Mouse (Mus musculus) embryonic stem cell, embryonic (primary cell): ENCODE data around the gene Met.

Experiments
- CTCF ChIA-PET, 4 experiments: fragments of 300-600 bp in 2 of 4; fragments of 350-600 bp in 2 of 4; sonication (Branson Sonifier 250); formaldehyde crosslinking; loops; one replicate each; lab custom pipeline; 2022; ENCODE audit warnings: inconsistent platforms in 2 of 4; lab: Charles Lee
- POLR2A ChIA-PET, 4 experiments: fragments of 300-600 bp in 2 of 4; fragments of 350-600 bp in 2 of 4; sonication (Branson Sonifier 250); formaldehyde crosslinking; loops; one replicate each; lab custom pipeline; 2022; ENCODE audit warnings: antibody characterized with exemption in 4 of 4, inconsistent platforms in 1 of 4; lab: Charles Lee

Met gene

GRCm38 (mm10) chr6:17485244-17485643 lies 21.6 kb downstream of the Met start:
- CTCF ChIA-PET, result no interaction called here
- POLR2A ChIA-PET, result interaction anchor here in 1 of 4 experiments (0.6 kb wide), 1 partner anchor 48 kb away, joined by 3 read pairs; no protein-coding TSS in a partner anchor

GRCm38 (mm10) chr6:17485782-17486181 lies 22.2 kb downstream of the Met start:
- CTCF ChIA-PET, result no interaction called here
- POLR2A ChIA-PET, result interaction anchor here in 1 of 4 experiments (0.6 kb wide), 1 partner anchor 47 kb away, joined by 3 read pairs; no protein-coding TSS in a partner anchor

DNA sequence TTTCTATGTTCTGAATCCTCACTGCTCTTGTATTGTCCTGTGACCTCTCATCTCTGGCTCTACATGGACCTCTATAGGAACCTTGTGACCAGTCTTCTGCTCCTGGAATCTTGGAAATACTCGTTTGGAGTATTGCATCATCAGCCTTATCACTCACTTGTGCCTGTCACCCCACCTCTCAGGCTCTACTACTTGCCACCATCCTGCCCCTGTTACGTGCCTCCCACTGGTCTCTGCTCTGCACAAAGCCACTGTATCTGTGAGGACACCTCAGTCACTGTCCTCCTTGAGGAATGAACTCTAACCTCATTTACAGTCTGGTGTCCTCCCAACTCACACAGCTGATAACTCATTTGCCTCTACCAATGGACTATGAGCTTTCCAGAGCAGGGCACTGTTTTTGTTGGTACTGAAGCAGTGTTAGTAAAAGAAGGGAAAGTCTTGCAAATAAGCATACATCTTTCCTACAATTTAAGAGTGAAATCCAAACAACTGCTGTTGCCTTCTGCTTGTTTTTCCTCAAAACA lies 24.8 kb downstream of the Met start:
- ChIA-PET CTCF (no interaction called here), POLR2A (interaction anchor here in 1 of 4 experiments (0.6 kb wide), 1 partner anchor 277 kb away, joined by 5 read pairs; no protein-coding TSS in a partner anchor)

- CTCF ChIA-PET, result no interaction called here
- POLR2A ChIA-PET, result interaction anchor here in 1 of 4 experiments (1.1 kb wide), 1 partner anchor 10 kb away, joined by 4 read pairs; no protein-coding TSS in a partner anchor
Observed at GRCm38 (mm10) chr6:17490786-17491185, 27.2 kb downstream of the Met start.

- CTCF ChIA-PET, result no interaction called here
- POLR2A ChIA-PET, result no interaction called here
Observed at GRCm38 (mm10) chr6:17491502-17491901, 27.9 kb downstream of the Met start.

GRCm38 (mm10) chr6:17492062-17492461 lies 28.5 kb downstream of the Met start:
- CTCF ChIA-PET, result interaction anchor here in 2 of 4 experiments (0.6 to 0.7 kb wide), 2 partner anchors 72 to 390 kb away, joined by 3 to 4 read pairs; no protein-coding TSS in a partner anchor
- POLR2A ChIA-PET, result interaction anchor here in 1 of 4 experiments (0.6 kb wide), 1 partner anchor 280 kb away, joined by 3 read pairs; no protein-coding TSS in a partner anchor

DNA sequence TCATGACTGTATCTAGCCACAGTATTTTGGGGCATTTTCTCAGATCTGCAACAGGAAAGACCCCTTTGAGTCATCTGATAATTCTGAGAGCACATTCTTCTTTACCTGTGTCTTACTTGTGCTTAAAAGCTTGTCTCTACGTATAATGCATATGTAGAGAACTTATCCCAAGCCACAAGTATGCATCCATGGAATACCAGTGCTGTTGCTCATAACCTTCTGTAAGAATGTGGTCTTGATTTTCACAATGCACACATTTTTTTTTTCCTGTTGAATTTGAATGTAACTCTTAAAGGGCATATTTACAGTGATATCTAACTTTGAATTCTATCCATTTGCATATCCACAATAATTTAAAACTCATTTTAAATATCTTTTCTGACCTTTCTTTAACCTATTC lies 31.8 kb downstream of the Met start:
- ChIA-PET POLR2A (no interaction called here), CTCF (no interaction called here)

GRCm38 (mm10) chr6:17497366-17497765 lies 33.8 kb downstream of the Met start:
- POLR2A ChIA-PET, result no interaction called here
- CTCF ChIA-PET, result no interaction called here

DNA sequence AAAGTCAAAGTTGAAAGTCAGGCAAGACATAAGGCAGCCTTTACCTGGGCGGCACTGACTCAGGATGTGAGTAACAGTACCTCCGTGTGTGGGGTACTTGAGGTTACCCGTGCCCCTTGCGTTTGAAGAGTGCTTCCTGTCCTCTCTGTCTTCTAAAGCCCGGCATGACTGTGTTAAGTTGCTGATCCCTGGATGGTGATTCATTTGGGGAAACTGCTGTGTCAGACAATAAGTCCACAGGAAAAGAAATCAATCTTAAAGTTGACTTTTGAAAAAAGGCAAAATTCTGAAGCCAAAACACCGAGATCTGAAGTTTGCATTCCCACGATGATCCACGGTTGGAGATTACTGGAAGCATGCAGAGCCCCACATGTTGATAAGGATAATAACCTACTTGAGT lies 35.2 kb downstream of the Met start:
- ChIA-PET POLR2A (no interaction called here), CTCF (no interaction called here)

- POLR2A ChIA-PET, result interaction anchor here in 1 of 4 experiments (1.1 kb wide), 1 partner anchor 37 kb away, joined by 3 read pairs; no protein-coding TSS in a partner anchor
- CTCF ChIA-PET, result interaction anchor here in 1 of 4 experiments (0.7 kb wide), 1 partner anchor 1031 kb away, joined by 4 read pairs; no protein-coding TSS in a partner anchor
Observed at GRCm38 (mm10) chr6:17501440-17501839, 37.8 kb downstream of the Met start.

DNA sequence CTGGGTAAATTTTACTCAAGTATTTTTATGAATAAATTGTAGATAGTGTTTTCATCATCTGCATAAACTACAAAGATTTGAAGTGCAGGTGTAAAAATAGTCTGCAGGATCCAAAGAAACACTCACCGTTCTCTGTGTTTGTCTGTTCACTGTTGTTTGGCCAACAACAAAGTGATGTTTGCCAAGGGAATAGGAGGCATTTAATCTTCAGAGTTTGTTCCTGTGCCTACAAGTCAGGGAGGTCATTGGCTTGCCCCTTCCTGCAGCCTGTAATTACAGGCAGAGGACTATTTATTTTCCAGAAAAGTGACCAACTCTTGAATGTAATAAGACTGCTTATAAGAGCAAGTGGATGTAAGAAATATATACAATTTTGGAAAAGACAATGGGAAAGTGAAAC lies 38.7 kb downstream of the Met start:
- ChIA-PET POLR2A (no interaction called here), CTCF (no interaction called here)

- CTCF ChIA-PET, result no interaction called here
- POLR2A ChIA-PET, result no interaction called here
Observed at GRCm38 (mm10) chr6:17503724-17504123, 40.1 kb downstream of the Met start.

DNA sequence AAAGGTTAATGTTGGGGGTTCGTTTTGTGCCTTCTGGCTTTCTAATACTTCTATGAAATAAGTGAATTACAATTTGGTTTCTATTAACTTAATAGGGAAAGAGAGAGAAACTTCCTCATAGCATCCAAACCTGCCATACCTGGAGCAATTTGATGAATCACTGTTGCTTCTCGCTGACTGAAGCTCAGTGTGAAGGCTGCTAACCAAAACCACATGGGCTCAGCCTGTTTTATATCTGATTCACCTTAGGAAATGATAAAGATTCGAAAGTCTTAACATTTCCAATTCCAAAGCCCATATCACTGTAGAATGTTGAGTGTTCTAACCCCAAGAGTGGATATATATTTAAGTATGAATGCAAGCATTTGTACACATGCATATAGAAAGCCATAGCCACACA lies 41.9 kb downstream of the Met start:
- CTCF ChIA-PET, result no interaction called here
- POLR2A ChIA-PET, result no interaction called here

DNA sequence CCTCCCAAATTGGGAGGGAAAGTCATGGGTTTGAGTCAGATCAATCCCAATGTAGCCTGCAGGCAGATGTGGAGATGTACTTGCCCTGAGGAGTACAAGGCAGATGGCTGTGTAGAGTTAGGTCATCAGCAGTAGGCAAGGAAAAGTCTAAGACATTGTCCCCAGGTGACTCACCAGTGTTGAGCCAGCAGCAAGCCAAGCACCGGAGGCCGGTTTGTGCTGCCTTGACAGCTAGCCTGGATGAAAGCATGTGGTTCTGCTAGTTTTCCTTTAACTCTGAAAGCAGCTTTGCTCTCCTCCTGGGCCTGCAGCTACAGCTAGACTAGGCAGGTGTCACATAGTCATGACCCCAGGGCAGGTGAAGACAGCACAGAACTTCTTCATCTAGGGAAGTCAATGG lies 43.2 kb downstream of the Met start:
- ChIA-PET POLR2A (no interaction called here), CTCF (no interaction called here)

GRCm38 (mm10) chr6:17508184-17508583 lies 44.6 kb downstream of the Met start:
- CTCF ChIA-PET, result interaction anchor here in 1 of 4 experiments (0.6 kb wide), 1 partner anchor 417 kb away, joined by 3 read pairs; no protein-coding TSS in a partner anchor
- POLR2A ChIA-PET, result no interaction called here

DNA sequence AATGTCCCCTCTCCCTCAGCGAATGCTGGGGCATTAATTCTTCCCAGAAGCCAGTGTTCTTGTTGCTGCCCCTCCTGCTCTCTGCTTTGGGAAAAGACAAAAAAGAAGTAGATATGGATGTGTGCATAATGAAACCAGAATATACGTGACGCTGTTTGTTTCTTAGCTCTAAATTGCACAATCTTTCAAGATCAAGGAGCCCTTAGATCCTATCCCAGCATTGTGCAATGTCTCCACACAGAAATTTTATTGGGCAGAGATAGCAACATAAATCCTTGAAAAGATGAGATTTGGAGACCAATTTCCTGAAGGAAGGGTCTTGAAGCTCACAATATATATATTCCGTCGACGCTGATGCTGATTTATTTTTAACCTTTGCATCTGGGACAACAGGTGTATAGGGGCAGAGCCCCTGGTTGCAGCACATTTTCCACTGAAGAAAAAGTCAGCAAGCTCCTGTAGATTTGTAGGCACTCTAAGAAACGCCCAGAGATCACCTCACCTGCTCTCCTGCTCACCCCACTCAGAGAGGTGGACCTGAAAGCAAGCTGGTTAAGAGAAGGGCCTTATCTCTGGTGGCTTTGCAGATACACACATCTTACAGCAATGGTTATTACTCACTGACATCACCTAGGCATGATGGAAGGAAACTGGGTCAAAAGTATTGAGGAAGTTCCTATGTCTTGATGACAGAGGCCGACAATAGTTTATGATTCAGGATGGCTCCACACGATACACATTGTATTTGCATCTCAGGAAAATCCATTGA lies 45.2 kb downstream of the Met start:
- ChIA-PET POLR2A (no interaction called here), CTCF (no interaction called here)

- ChIA-PET POLR2A (no interaction called here), CTCF (no interaction called here)
Observed at GRCm38 (mm10) chr6:17513381-17513780, 49.8 kb downstream of the Met start.

GRCm38 (mm10) chr6:17515775-17516460 lies 52.3 kb downstream of the Met start:
- CTCF ChIA-PET, result no interaction called here
- POLR2A ChIA-PET, result interaction anchor here in 1 of 4 experiments (0.7 kb wide), 1 partner anchor 52 kb away, joined by 3 read pairs; no protein-coding TSS in a partner anchor

GRCm38 (mm10) chr6:17521901-17522717 lies 58.5 kb downstream of the Met start:
- POLR2A ChIA-PET, result no interaction called here
- CTCF ChIA-PET, result no interaction called here
